Mouse (Mus musculus) inflammation-experienced regulatory T-cells, adult 16 weeks (primary cell): ENCODE measurements around the gene Txndc9. TPM values are rescaled to one million over a fixed set of nuclear protein-coding genes. Genes with fewer than 3 reads are reported as not detected.

Experiments used
- polyA plus RNA-seq: library from polyadenylated mRNA; unstranded; fragments of 100-300 nt; shearing (Covaris generic); gene quantifications from one replicate; pipeline ENCODE4 v1.2.1, GENCODE M21; 2017

The Txndc9 gene
- polyA plus RNA-seq: 108 TPM

GRCm38 (mm10) chr1:37997867-37998266, at the start of gene Txndc9, which contains the start of gene Eif5b:
Gene Txndc9, minus strand, starts transcription at chr1:37997893.
Gene Eif5b, plus strand, starts transcription at chr1:37998010.

GRCm38 (mm10) chr1:37957659-37958058, 40.0 kb downstream of the Txndc9 start, which contains the start of gene Lyg1:
Gene Lyg1, minus strand, starts transcription at chr1:37957759.

Other genes with a start within 250 kb of the Txndc9 start
- 1.7 TPM for gene Tsga10, start 131.5 kb downstream of the Txndc9 start, polyA plus RNA-seq
- gene Lipt1, start 126.2 kb downstream of the Txndc9 start, polyA plus RNA-seq: 6.8 TPM
- 97.5 TPM for gene Mitd1, start 107.5 kb downstream of the Txndc9 start, polyA plus RNA-seq
- gene Mrpl30, start 107.4 kb downstream of the Txndc9 start, polyA plus RNA-seq: 163 TPM
- gene Lyg2, start 81.4 kb downstream of the Txndc9 start, polyA plus RNA-seq: not detected
- gene Lyg1, start 40.1 kb downstream of the Txndc9 start, polyA plus RNA-seq: not detected
- gene Eif5b, start 117 bp upstream of the Txndc9 start, polyA plus RNA-seq: 19.7 TPM
- gene Rev1, start 131.9 kb upstream of the Txndc9 start, polyA plus RNA-seq: 9.7 TPM